Mouse (Mus musculus) 416B (cell line): ENCODE measurements around the gene Dop1a.
A peak's percentile ranks its signal among the peaks of the same experiment; 100 is the strongest.
"Not testable (repeated sequence)": the region's sequence is repeated elsewhere in the genome, so short reads cannot be mapped to it uniquely, and the experiment has no call there.

Source experiments
- DNase-seq: peaks from one replicate; pipeline ENCODE4 v3.0.0; 2011; ENCODE audit warnings: low read depth

Gene Dop1a

GRCm38 (mm10) chr9:86579657-86580056, 112.7 kb downstream of the Dop1a start:
- peak; percentile 70 for DNase-seq

- peak; percentile 80 for DNase-seq
Observed at GRCm38 (mm10) chr9:86583740-86584139, 116.8 kb downstream of the Dop1a start.

DNA sequence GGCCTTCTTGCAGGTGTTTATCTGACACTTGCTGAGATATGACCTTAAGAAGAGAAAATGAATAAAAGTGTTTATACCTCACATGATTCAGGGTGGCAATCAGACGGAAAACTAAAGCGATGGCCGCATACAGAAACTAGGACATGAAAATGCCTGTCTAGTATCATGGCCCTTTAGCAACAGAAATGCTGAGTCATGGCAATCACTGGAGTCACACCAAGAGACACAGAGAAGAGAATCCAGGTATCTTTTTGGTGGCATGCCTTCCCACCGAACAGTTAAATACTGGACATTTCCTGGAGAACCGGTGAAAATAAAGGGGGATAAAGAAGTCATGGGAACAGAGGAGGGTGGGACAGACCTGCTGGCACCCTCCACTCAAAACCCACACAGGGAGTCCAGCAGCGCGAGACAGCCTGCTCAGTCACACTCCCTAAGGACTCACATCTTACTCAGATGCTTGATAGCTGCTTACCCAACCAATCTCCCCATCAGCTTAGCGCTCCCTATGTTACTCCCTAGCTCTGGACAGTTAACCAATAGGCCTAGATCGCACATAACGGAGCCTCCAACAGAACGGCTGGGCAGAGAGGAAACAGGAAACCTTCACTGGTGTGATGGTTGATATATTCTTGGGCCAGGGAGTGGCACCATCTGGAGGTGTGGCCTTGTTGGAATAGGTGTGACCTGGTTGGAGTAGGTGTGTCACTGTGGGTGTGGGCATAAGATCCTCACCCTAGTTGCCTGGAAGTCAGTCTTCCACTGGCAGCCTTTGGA, 120.3 kb downstream of the Dop1a start:
- DNase-seq, result peak; percentile 41

GRCm38 (mm10) chr9:86592676-86593668, 126.0 kb downstream of the Dop1a start:
- peak; percentile 81 for DNase-seq

GRCm38 (mm10) chr9:86594357-86594767, 127.4 kb downstream of the Dop1a start:
- not testable (repeated sequence) for DNase-seq

DNA sequence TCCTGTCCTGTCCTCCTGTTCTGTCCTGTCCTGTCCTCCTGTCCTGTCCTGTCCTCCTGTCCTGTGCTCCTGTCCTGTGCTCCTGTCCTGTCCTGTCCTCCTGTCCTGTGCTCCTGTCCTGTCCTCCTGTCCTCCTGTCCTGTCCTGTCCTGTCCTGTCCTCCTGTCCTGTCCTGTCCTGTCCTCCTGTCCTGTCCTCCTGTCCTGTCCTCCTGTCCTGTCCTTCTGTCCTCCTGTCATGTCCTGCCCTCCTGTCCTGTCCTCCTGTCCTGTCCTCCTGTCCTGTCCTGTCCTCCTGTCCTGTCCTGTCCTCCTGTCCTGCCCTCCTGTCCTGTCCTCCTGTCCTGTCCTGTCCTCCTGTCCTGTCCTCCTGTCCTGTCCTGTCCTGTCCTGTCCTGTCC, 130.0 kb downstream of the Dop1a start:
- DNase-seq, result not testable (repeated sequence)

DNA sequence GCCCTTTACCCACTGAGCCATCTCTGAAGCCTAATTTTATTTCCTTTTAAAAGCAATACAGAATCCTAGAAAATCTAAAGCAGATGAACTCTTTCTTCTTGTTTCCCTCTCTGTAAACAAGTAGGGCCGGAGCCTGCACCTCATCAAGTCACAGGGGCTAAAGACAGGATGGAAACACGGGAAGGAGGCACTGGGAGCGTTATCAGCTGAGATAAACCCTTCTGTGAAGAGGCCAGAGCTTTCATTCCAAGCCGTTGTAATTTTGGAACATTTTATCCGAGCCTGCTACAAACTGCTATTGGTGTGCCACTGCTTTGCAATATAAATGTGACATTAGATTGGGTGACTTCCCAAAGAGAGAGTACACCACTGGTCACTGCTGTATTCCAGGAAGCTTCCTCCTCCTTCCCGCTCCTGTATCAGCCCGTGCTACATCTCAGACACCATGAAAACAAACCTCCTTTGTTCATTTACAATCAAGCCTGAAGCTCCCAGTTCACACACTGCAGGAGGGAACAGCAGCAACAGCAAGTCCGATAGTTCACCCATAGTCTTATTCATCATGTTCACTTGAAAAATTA, 132.9 kb downstream of the Dop1a start:
- no peak for DNase-seq
